Mouse (Mus musculus) cortical plate, adult 2 months (tissue): ENCODE measurements at regions not wholly inside any gene's neighbourhood (a gene's known extent, or its start where the extent isn't known, plus 50 kb on each side); places are given as distances from the start of the nearest gene placed in this dataset.

Source experiments
- H3K27ac ChIP-seq: fragments of 200-500 bp; 2 replicates; pipeline ENCODE4 v1.5.1; 2012; ENCODE audit warnings: low read length, control low read depth, inconsistent platforms; ENCODE audit not compliant: insufficient read depth
- H3K4me1 ChIP-seq: fragments of 200-500 bp; 2 replicates; pipeline ENCODE4 v1.6.1; 2011; ENCODE audit warnings: low read length; ENCODE audit not compliant: control insufficient read depth, insufficient read depth
- H3K4me3 ChIP-seq: fragments of 200-500 bp; 2 replicates; pipeline ENCODE4 v1.5.1; 2011; ENCODE audit warnings: mild to moderate bottlenecking, low read length, control low read depth; ENCODE audit not compliant: insufficient read depth
- CTCF ChIP-seq: fragments of 200-500 bp; IDR thresholded peaks from 2 replicates; pipeline ENCODE4 v1.5.1; 2011; ENCODE audit warnings: mild to moderate bottlenecking, control low read depth, low read length; ENCODE audit not compliant: insufficient read depth; ENCODE audit errors: extremely low read depth
- POLR2A ChIP-seq: fragments of 200-500 bp; IDR thresholded peaks from 2 replicates; pipeline ENCODE4 v1.6.1; 2011; ENCODE audit warnings: mild to moderate bottlenecking, low read length, control low read depth; ENCODE audit not compliant: insufficient read depth; ENCODE audit errors: extremely low read depth

DNA sequence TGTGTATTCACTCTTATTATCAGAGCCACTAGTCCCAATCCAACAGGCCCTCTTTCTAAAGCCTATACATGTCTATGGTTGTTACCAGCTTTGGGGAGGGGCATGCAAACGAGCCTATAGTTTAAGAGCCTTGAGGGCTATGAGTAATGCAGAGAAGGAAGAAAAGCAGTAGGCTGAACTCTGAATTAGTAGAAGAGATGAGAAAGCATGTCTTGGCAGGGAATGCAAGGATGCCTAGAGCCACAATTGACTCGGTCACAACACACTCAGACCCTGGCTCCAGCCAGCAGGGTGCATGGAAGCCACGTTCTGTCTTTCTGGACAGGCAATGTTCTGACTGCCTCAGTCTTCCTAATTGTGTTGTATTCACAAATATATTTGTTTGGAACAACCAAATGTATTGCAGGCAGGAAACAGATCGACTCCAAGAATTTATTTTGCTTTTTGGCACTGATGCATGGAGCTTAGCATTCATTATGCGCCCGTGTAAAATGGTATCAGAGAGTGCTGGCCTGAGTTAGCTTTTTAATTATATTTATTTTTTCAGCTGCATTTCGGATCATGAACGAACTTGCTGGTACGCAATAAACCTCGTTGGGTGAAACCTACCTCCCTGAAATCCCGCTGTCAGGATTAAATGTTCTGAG lies 110.2 kb downstream of the Rybp start:
- no peak overlapping the region for H3K4me3 ChIP-seq
- H3K4me1 ChIP-seq: no peaks in the 10 kb centered on the region
- H3K27ac ChIP-seq: no peak overlapping the region
- TF ChIP-seq POLR2A: no peak

DNA sequence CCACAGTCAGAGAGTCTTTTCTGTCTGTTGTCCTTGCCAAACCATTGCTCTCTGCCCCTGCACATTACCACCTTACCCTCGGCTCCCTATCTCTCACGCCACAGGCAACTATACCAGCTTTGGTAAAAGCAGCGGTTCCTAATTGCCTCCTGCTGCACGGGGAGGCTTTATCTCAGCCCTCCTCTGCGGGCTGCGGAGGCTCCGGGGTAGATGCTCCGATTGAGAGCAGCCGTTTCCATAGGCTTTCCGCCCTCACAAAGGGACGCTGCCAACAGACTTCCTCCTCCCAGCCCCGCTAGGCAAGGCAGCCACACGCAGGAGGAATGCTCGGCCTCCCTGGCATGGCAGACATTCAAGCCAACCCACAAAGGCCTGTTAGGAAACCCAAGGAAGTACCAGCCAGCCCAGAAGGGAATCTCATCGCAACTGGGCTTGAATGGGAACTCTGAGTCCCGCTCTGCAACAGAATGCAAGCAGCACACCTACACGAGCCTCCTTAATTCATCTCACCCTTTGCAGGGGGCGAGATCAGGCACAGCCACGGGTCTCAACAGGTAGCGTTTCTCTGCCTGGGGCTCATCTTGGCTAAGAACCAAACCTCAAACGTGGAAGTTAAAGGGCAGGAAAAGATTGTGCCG lies 116.5 kb downstream of the Rybp start:
- Histone ChIP-seq H3K27ac (no peak overlapping the region), H3K4me3 (no peak overlapping the region)
- no peak for TF ChIP-seq CTCF
- no peak for TF ChIP-seq POLR2A

DNA sequence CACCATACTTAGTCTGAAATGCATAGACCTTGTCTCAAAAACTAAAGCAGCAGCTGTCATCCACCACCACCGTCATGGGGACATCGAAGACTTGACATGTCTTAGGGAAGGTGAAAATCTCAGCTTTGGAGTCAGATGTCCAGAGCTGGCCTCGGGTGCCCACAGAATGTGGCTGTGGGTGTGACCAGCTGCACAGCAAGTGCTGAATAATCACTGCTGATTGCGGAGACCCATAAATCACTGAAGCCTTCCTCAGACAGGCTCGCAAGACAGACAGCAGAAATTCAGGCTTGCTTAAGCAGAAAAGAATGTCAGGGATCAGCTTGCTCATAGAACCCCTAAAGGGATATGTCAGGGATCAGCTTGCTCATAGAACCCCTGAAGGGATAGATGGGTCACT lies 120.0 kb downstream of the Rybp start:
- H3K4me1 ChIP-seq: peaks cover 7% of the 10 kb centered on the region; the same call in 1 of the 2 replicates

More for the DNA sequence above, 116.5 kb downstream of the Rybp start:
- H3K4me1 ChIP-seq: peaks cover 7% of the 10 kb centered on the region; the same call in 1 of the 2 replicates

DNA sequence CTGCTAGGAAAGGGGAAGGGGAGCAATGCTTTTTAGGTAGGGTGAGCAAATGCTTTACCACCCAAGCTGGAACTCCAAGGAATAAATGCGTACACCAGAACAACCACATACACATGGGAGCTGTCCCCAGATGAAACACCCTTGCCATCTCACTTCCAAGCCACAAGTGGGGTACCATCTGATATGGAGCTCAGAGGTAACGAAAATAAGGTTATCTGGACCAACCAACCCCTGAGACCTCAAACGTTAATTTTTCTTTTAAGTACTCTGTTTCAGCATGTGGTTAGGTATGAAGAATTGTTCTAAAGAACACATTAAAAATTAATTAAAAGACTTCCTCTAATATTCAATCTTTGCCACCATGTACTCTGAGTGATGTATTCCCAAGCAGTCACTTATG lies 121.5 kb downstream of the Rybp start:
- no peak overlapping the region for H3K27ac ChIP-seq
- H3K4me1 ChIP-seq: peaks cover 2% of the 10 kb centered on the region; the same call in 1 of the 2 replicates
- H3K4me3 ChIP-seq: no peak overlapping the region
- no peak for TF ChIP-seq CTCF
- TF ChIP-seq POLR2A: no peak

More for the DNA sequence above, 120.0 kb downstream of the Rybp start:
- TF ChIP-seq POLR2A: no peak
- no peak for TF ChIP-seq CTCF
- H3K27ac ChIP-seq: no peak overlapping the region
- no peak overlapping the region for H3K4me3 ChIP-seq

DNA sequence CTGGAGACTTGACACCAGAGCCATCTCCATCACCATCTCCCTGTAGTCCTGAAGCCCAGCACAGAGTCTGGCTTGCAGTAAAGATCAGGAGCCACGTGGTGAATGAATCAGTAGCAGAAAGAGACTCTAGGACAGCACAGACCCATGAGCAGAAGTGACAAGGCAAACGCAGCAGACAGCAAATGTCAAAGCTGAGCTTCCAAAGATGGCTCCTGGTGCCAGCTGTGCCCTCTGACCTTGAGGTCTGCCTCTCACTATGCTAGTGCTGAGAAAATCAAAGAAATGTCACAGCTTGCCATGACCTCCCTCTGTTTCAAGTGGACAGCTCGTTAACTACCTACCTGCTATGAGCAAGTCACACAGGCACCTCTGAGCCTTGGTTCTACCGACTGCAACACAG lies 123.1 kb downstream of the Rybp start:
- TF ChIP-seq CTCF: no peak
- H3K4me1 ChIP-seq: no peaks in the 10 kb centered on the region
- H3K4me3 ChIP-seq: no peak overlapping the region
- no peak overlapping the region for H3K27ac ChIP-seq

DNA sequence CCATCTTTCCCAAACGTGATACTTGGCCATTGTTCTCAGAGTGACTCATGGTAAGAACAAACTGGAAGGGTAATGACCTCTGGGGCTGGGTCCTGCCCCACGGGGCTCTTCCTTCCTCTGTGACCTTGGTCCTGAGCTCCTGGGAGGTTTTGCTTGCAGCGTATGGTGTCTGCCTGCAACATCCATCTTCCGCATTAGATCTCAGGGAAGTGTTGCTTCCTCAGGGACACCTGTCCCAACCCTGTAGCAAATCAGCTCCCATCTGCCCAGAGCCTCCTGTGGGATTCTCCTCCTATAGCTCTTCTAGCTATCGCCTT lies 123.5 kb downstream of the Rybp start:
- TF ChIP-seq POLR2A: no peak
- no peak for TF ChIP-seq CTCF

DNA sequence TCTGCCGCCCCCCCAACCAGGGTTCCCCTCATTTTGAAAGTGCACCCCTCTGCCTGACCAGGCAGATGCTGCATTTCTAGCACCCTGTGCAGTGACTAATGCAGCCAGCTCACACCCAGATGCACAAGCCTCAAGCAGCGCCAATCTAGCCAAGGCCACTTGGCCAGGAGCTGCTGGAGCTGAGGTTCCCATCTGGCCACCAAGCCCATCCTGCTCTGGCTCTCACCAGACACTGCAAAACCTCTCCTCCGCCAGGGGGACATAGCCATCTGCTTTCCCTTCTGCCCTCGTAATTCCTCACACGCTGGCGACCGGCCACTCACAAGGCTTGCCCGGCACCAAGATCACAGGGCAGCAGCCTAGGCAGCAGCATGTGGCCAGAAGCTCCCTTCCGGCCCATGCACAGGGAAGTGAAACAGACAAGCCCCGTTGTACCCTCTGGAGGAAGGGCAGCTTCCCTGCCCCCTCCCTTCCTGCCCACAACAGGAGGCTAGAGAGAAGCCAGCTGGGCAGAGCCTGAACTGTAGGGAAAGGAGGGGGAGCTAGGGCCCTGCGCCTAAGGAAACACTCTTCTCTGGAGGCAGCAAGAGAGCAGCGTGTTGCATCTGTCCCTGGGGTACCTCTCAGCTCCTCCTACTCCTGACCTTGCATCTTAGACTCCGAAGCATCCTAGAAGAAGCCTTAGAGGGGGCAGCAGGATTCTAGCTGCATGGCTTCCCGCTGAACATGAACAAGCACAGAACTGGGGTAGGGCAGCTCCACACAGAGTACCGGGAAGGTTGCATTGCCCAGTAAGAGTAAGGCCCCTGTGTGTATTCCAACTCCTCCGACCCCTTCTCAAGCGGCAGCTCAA lies 124.1 kb downstream of the Rybp start:
- no peak for TF ChIP-seq POLR2A
- no peak for TF ChIP-seq CTCF
- Histone ChIP-seq H3K4me1 (no peaks in the 10 kb centered on the region), H3K27ac (no peak overlapping the region), H3K4me3 (no peak overlapping the region)

More for the DNA sequence above, 123.5 kb downstream of the Rybp start:
- no peak overlapping the region for H3K4me3 ChIP-seq
- no peaks in the 10 kb centered on the region for H3K4me1 ChIP-seq
- no peak overlapping the region for H3K27ac ChIP-seq

DNA sequence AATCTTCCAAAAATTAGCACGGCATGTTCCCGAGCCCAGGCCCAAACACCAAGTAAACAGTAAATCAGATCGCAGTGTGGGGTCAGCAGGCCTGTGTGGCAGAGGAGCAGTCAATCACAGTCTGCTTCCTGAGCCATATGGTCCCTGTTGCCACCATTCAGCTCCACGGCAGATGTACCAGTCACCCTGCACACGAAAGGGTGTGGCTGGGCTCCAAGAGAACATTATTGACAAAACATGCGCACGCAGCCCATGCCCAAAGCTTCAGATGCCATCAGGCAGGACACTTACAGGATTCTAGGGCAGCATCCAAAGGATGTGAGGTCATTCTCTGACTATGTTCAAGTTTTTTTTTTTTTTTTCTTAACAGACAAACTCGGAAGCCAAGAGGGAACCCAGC lies 126.6 kb downstream of the Rybp start:
- H3K27ac ChIP-seq: no peak overlapping the region
- H3K4me3 ChIP-seq: no peak overlapping the region
- H3K4me1 ChIP-seq: no peaks in the 10 kb centered on the region
- TF ChIP-seq CTCF (no peak), POLR2A (no peak)

DNA sequence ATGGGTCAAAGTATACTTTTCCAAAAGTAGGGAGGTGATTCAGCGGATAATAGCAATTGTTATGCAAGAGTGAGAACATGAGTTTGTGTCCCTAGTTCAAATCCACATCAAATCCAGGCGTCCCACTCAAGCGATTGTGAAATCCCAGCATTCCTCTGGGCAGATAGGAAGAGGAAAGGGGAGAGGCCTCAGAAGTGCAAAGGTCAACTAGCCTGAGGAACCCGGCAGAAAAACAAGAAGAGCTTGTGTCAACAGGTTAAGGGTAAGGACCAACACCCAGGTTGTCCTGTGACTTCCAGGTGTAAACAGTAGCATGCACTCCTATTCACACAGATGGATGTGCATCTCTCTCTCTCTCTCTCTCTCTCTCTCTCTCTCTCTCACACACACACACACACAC lies 127.5 kb downstream of the Rybp start:
- Histone ChIP-seq H3K4me3 (no peak overlapping the region), H3K4me1 (no peaks in the 10 kb centered on the region), H3K27ac (no peak overlapping the region)
- no peak for TF ChIP-seq CTCF
- TF ChIP-seq POLR2A: no peak

DNA sequence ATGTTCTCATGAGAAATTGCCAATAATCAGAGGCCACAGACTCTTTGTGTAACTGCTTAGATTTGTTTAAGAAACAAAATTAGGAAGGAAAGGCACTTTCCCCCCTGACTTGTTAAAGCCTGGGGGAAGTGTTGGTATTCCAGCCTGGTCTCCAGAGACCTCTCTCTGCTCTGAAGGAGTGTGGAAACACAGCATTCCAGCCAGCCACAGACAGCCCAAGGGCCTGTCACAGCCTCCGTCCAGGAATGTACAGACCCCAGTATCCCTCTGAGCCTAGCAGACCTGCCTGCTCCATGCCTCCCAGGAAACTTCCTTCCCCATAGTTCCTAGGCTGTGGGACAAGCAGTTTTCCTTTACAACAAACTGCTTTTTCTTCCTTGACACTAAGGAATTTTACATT lies 128.0 kb downstream of the Rybp start:
- Histone ChIP-seq H3K4me3 (no peak overlapping the region), H3K27ac (no peak overlapping the region), H3K4me1 (no peaks in the 10 kb centered on the region)
- TF ChIP-seq CTCF (no peak), POLR2A (no peak)
